Mouse (Mus musculus) cerebellum, adult 2 months (tissue): Measurements from ENCODE around the gene Anapc11.
A peak's percentile ranks its signal among the peaks of the same experiment; 100 is the strongest.

Source experiments
- CTCF ChIP-seq: fragments of 200-500 bp; IDR thresholded peaks from 2 replicates; pipeline ENCODE4 v1.5.1; 2011; ENCODE audit warnings: low read depth, mild to moderate bottlenecking, control low read depth, low read length, moderate library complexity, borderline replicate concordance; ENCODE audit not compliant: insufficient read depth
- POLR2A ChIP-seq: fragments of 200-500 bp; IDR thresholded peaks from 2 replicates; pipeline ENCODE4 v1.6.1; 2011; ENCODE audit warnings: low read length, control low read depth, borderline replicate concordance; ENCODE audit not compliant: insufficient read depth

DNA sequence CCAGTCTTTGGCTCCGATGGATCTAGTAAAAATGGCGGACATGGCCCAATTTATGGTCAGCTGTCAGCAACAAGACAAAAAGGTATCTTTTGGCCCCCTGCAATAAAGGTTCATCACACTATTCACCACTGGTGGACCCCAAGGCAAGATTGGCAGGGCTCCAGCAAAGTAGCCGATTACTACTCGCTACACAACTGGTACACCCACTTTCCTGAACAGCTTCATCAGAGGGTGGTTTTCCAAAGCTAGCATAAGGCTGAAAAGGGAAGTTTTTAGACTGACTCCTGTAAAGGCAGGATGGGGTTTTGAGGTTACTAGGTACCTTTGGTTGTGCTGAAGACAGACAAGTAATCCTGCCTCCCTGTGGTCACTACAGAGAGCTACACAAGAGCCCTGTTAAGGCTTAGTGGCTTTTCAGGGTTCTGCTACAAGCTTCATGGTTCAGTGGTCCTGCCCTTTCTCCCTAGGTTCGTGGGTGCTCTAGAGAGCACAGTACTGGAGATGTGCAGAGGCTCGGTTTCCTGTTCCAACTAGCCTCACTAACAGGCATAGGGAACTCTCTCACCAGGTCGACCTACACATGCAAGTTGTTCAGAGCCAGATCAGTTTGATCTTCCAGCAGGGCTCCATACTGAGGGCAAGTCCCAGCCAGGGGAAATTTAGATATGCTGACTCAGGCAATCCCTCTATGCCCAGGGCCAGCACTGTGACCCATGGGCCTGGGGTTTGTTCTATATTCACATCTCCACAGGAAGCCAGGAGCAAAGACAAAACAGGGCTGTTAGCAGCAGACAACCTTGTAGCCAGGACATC is 20.8 kb upstream of the Anapc11 start:
- TF ChIP-seq CTCF: peak; percentile 23; the same call in 1 of the 2 replicates
- no peak for TF ChIP-seq POLR2A
